Mouse (Mus musculus) MEL (cell line): ENCODE data around the gene Serpinh1.

ENCODE experiments used
- CTCF ChIP-seq, 3 experiments: IDR thresholded peaks in 2 of 3; conservative IDR thresholded peaks in 1 of 3; 2 replicates each; pipeline ENCODE4 v1.5.1; 2011 to 2012; ENCODE audit warnings: low read length in 3 of 3, low read depth in 2 of 3, mild to moderate bottlenecking in 2 of 3, improper control_type of control experiment in 1 of 3, inconsistent platforms in 1 of 3, mixed read lengths in 1 of 3, moderate library complexity in 1 of 3; ENCODE audit not compliant: control insufficient read depth in 1 of 3, insufficient read depth in 1 of 3, poor library complexity in 1 of 3, severe bottlenecking in 1 of 3
- TBP ChIP-seq: IDR thresholded peaks from 2 replicates; pipeline ENCODE4 v1.8.0; 2011; ENCODE audit warnings: low read depth, low read length, improper control_type of control experiment
- USF1 ChIP-seq: IDR thresholded peaks from 2 replicates; pipeline ENCODE4 v1.6.1; 2014; ENCODE audit warnings: low read depth, mild to moderate bottlenecking, inconsistent platforms, low read length, improper control_type of control experiment, moderate library complexity

DNA sequence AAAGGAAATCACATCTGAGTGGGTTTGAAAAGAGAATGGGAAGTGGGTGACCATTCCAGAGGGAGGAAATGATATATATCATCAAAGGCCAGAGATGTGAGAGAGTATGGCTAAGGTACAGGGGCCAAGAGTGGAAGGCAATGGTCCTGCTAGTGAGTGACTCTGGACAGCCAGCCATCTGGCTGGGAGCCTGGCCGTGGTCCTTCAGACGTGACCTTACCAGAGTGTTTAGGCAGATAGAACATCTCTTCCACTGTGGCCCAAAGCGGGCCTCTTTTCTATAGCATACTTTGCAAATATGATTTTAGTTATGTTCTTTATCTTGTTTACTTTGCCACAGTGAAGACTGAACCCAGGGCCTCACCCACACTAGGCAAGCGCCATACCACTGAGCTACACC lies 47.4 kb downstream of the Serpinh1 start:
- TF ChIP-seq CTCF (IDR thresholded peaks at IDR 0.05 in 2 of 3, conservative IDR thresholded peaks at IDR 0.05 in 1 of 3; ENCODE audit: control insufficient read depth in 1 of 3, insufficient read depth in 1 of 3, low read depth in 2 of 3, low read length in 3 of 3, poor library complexity in 1 of 3, severe bottlenecking in 1 of 3) (no peak), TBP (no peak), USF1 (no peak)
